Mouse (Mus musculus) limb, embryonic 12.5 days (tissue): Measurements from ENCODE around the gene Rtl8a. TPM values are rescaled to one million over a fixed set of nuclear protein-coding genes. Genes with fewer than 3 reads are reported as not detected.
"Not testable (repeated sequence)": the region's sequence is repeated elsewhere in the genome, so short reads cannot be mapped to it uniquely, and the experiment has no call there.

Experiments
- ATAC-seq: fragments of 200-750 bp; cut with Nextera tagmentation; 2 replicates; pipeline ENCODE4 v1.8.0; 2017; ENCODE audit warnings: low read depth, moderate TSS enrichment; ENCODE audit not compliant: insufficient number of reproducible peaks, insufficient read depth, low FRiP score, low TSS enrichment
- H3K27ac ChIP-seq: fragments of 300-500 bp; sonication (generic); 2 replicates; pipeline ENCODE4 v1.5.1; 2016; ENCODE audit warnings: mild to moderate bottlenecking, moderate library complexity
- H3K27me3 ChIP-seq: fragments of 300-500 bp; sonication (generic); 2 replicates; pipeline ENCODE4 v1.6.1; 2016; ENCODE audit warnings: mild to moderate bottlenecking, moderate library complexity
- H3K36me3 ChIP-seq: fragments of 300-500 bp; sonication (generic); 2 replicates; pipeline ENCODE4 v1.6.1; 2016; ENCODE audit warnings: mild to moderate bottlenecking, moderate library complexity
- H3K4me1 ChIP-seq: fragments of 300-500 bp; sonication (generic); replicated peaks from 2 replicates; pipeline ENCODE4 v1.6.1; 2016
- H3K4me2 ChIP-seq: fragments of 300-500 bp; sonication (generic); 2 replicates; pipeline ENCODE4 v1.6.1; 2016; ENCODE audit warnings: mild to moderate bottlenecking, moderate library complexity
- H3K4me3 ChIP-seq: fragments of 300-500 bp; sonication (generic); replicated peaks from 2 replicates; pipeline ENCODE4 v1.5.1; 2016; ENCODE audit warnings: mild to moderate bottlenecking
- H3K9ac ChIP-seq: fragments of 300-500 bp; sonication (generic); replicated peaks from 2 replicates; pipeline ENCODE4 v1.6.1; 2016; ENCODE audit warnings: mild to moderate bottlenecking, moderate library complexity
- H3K9me3 ChIP-seq: fragments of 300-500 bp; sonication (generic); 2 replicates; pipeline ENCODE4 v1.6.1; 2016; ENCODE audit warnings: mild to moderate bottlenecking, moderate library complexity
- WGBS: fragments of 180-500 bp; shearing (Covaris S2); methylation state at CpG from one replicate; pipeline ENCODE4 v1.1.7; 2016; 5-methylcytosine and 5-hydroxymethylcytosine counted together
- polyA plus RNA-seq: library from polyadenylated mRNA; unstranded; fragments of >200 nt; fragmentation: Nextera tagmentation; extraction: Ambion mirVana; gene quantifications from 2 replicates; pipeline ENCODE4 v1.2.1, GENCODE M21; 2016

Gene Rtl8a
- polyA plus RNA-seq = 51.2 and 53.2 TPM in 2 replicates

GRCm38 (mm10) chrX:53642980-53643961 is at the start of gene Rtl8a:
Gene Rtl8a (minus strand): TSS chrX:53643682.
- not testable (repeated sequence) for H3K36me3 ChIP-seq, H3K9me3 ChIP-seq, H3K9ac ChIP-seq, H3K4me1 ChIP-seq, H3K27me3 ChIP-seq
- ATAC-seq = peak; percentile 91
- Histone ChIP-seq H3K4me2 (peak within 1 kb of the TSS; percentile 46), H3K27ac (0 out of 2 replicates have a peak within 1 kb of the TSS, but pooled peaks have one; percentile 45), H3K4me3 (peak within 1 kb of the TSS; percentile 34)
- WGBS = 18% methylated on average over 11 of the region's 50 CpGs

DNA sequence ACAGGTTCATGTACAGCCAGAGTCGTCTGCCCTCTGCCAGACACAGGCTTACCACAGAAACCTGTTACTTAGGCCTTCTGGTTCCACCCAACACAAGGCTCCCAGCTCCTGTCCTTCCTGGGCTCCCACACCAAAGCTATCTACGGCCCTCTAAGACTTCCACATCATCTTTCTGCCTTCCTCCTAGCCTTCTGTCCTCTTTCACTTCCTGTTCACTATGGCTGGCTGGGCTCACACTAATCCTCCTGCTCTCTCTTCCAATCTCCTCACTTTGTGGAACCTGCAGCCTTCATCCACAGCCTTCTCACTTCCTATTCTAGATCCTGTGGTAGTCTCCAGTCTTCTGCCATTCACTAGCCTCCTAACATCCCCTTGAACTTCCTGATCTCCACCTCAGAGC is 49.7 kb upstream of the Rtl8a start:
- H3K27ac ChIP-seq = no peak overlapping the region
- no peak overlapping the region for H3K9ac ChIP-seq
- no peak overlapping the region for H3K4me3 ChIP-seq
- no peak for ATAC-seq
- WGBS = 79% methylated on average over 2 of the region's 2 CpGs
- no peaks in the 10 kb centered on the region for H3K9me3 ChIP-seq
- H3K27me3 ChIP-seq = no peaks in the 10 kb centered on the region
- no peaks in the 10 kb centered on the region for H3K4me1 ChIP-seq
- no peaks in the 10 kb centered on the region for H3K36me3 ChIP-seq
- H3K4me2 ChIP-seq = no peak overlapping the region

DNA sequence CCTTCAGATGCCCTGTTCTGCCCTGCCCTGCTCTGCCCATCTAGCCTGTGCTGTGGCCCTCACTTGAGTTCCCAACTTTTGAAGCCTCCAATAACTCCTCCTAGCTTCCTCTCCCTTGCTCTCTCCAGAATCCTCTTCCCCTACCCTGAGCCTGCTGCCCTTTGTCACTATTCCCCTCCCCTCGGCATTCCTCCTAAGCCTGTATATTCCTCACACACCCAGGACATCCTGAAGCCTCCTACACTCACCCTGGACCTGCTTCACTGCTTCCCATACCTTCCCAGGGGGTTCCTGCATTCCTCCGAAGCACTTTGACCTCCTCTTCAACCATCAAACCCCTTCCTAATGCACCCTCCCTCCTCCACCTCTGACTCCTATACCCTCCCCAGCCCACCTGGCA is 48.6 kb upstream of the Rtl8a start:
- WGBS = 65% methylated on average over 2 of the region's 2 CpGs
- H3K4me2 ChIP-seq = no peak overlapping the region
- ATAC-seq = no peak
- H3K36me3 ChIP-seq = no peaks in the 10 kb centered on the region
- no peaks in the 10 kb centered on the region for H3K4me1 ChIP-seq
- no peak overlapping the region for H3K4me3 ChIP-seq
- H3K9ac ChIP-seq = no peak overlapping the region
- no peak overlapping the region for H3K27ac ChIP-seq
- H3K9me3 ChIP-seq = no peaks in the 10 kb centered on the region
- no peaks in the 10 kb centered on the region for H3K27me3 ChIP-seq

GRCm38 (mm10) chrX:53684676-53685075 is 41.2 kb upstream of the Rtl8a start:
- H3K36me3 ChIP-seq, H3K9me3 ChIP-seq, H3K4me3 ChIP-seq, H3K4me2 ChIP-seq, H3K9ac ChIP-seq, ATAC-seq, H3K27ac ChIP-seq, H3K4me1 ChIP-seq, H3K27me3 ChIP-seq: not testable (repeated sequence)
- 87% methylated on average over 2 of the region's 4 CpGs for WGBS

- not testable (repeated sequence) for H3K36me3 ChIP-seq, H3K9me3 ChIP-seq, ATAC-seq, H3K4me1 ChIP-seq, H3K4me3 ChIP-seq, H3K4me2 ChIP-seq, H3K27me3 ChIP-seq, H3K27ac ChIP-seq, H3K9ac ChIP-seq
- WGBS = 47% methylated on average over 3 of the region's 3 CpGs
These were observed 39.2 kb upstream of the Rtl8a start for GRCm38 (mm10) chrX:53682650-53683049.

- not testable (repeated sequence) for H3K36me3 ChIP-seq, H3K27ac ChIP-seq, H3K4me2 ChIP-seq, H3K4me1 ChIP-seq, H3K9ac ChIP-seq, H3K9me3 ChIP-seq, ATAC-seq, H3K27me3 ChIP-seq, H3K4me3 ChIP-seq
- WGBS = 50% methylated on average over 2 of the region's 2 CpGs
These were observed 33.5 kb upstream of the Rtl8a start for GRCm38 (mm10) chrX:53676943-53677342.

DNA sequence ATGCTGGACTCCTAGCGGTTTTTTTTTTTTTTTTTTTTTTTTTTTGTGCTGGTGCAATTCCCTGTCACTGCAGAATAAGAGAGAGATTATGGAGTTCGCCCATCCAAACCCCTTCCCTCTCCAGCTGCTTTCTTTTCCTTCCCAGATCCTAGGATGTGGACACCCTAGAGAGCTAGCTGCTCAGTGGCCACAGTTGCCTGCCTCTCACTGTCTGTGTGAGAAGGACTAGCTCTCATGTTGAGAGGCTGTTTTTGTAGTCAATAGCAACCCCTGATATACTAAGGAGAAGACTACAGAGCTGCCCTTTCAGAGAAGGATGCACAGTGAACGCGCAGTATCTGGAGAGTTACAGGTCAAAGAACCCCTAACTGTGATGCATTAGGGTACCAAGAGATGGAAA is 27.2 kb upstream of the Rtl8a start:
- H3K9me3 ChIP-seq, H3K9ac ChIP-seq, H3K27me3 ChIP-seq, H3K36me3 ChIP-seq, H3K4me1 ChIP-seq: not testable (repeated sequence)
- H3K27ac ChIP-seq = 0 out of 2 replicates have a peak overlapping the region, but pooled peaks have one; percentile 35
- H3K4me2 ChIP-seq = peak overlapping the region; percentile 42
- peak; percentile 45; the same call in 1 of the 2 replicates for ATAC-seq
- WGBS = 25% methylated on average over 3 of the region's 4 CpGs
- peak overlapping the region; percentile 32 for H3K4me3 ChIP-seq

- WGBS = 14% methylated on average over 14 of the region's 15 CpGs
These were observed 26.8 kb upstream of the Rtl8a start, which contains the start of gene Rtl8b for GRCm38 (mm10) chrX:53670294-53670693. Gene Rtl8b (minus strand): TSS chrX:53670408.

GRCm38 (mm10) chrX:53669557-53670270 is 26.2 kb upstream of the Rtl8a start:
- H3K4me3 ChIP-seq = peak overlapping the region; percentile 32
- no CpG with 5 or more reads among the region's 36 CpGs for WGBS
- H3K4me2 ChIP-seq = peak overlapping the region; percentile 39; the same call in 1 of the 2 replicates
- not testable (repeated sequence) for H3K9ac ChIP-seq, H3K36me3 ChIP-seq, H3K4me1 ChIP-seq, H3K27me3 ChIP-seq, H3K27ac ChIP-seq, H3K9me3 ChIP-seq
- ATAC-seq = peak; percentile 48

More at GRCm38 (mm10) chrX:53670294-53670693, 26.8 kb upstream of the Rtl8a start, which contains the start of gene Rtl8b:
- Histone ChIP-seq H3K4me3 (peak within 1 kb of the TSS; percentile 32), H3K4me1 (no peaks in the 10 kb centered on the region), H3K27ac (0 out of 2 replicates have a peak within 1 kb of the TSS, but pooled peaks have one; percentile 35), H3K4me2 (peak within 1 kb of the TSS; percentile 42), H3K9ac (no peak within 1 kb of the TSS), H3K36me3 (no peaks in the 10 kb centered on the region), H3K9me3 (no peaks in the 10 kb centered on the region), H3K27me3 (no peaks in the 10 kb centered on the region)
- ATAC-seq = peak; percentile 86

DNA sequence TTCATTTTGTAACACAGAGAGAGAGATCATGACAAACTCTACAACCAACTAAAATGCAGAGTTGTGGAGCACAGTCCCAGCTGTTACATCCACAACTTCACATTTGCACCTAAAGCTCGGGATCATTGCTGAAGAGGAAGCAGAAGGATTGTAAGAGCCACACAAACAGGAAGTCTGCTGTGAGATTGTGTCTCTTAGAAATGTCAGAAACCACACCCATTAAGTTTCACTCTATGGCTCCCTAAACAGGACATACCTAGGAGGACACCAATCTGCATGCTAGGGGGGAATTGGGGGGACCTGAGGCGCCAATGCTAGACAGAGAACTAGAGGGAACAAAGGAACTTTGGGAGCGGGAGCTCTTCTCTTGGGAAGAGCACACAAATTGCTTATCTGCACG is 9.4 kb upstream of the Rtl8a start:
- not testable (repeated sequence) for H3K9me3 ChIP-seq

GRCm38 (mm10) chrX:53645885-53646284 is 2.4 kb upstream of the Rtl8a start:
- no peak for ATAC-seq
- no peak overlapping the region for H3K4me2 ChIP-seq
- 81% methylated on average over 6 of the region's 6 CpGs for WGBS

More for the DNA sequence above, 9.4 kb upstream of the Rtl8a start:
- H3K9ac ChIP-seq, H3K36me3 ChIP-seq, ATAC-seq, H3K27me3 ChIP-seq, H3K27ac ChIP-seq, H3K4me2 ChIP-seq, H3K4me1 ChIP-seq, H3K4me3 ChIP-seq: not testable (repeated sequence)
- WGBS = 63% methylated on average over 4 of the region's 4 CpGs

More at GRCm38 (mm10) chrX:53645885-53646284, 2.4 kb upstream of the Rtl8a start:
- no peaks in the 10 kb centered on the region for H3K9me3 ChIP-seq
- no peaks in the 10 kb centered on the region for H3K4me1 ChIP-seq
- no peaks in the 10 kb centered on the region for H3K36me3 ChIP-seq
- no peak overlapping the region for H3K9ac ChIP-seq
- H3K4me3 ChIP-seq = no peak overlapping the region
- H3K27ac ChIP-seq = no peak overlapping the region
- no peaks in the 10 kb centered on the region for H3K27me3 ChIP-seq
